Mouse (Mus musculus): Measurements from ENCODE around the gene Mthfd2. TPM values are rescaled to one million over a fixed set of nuclear protein-coding genes. Genes with fewer than 3 reads are reported as not detected.
A peak's percentile ranks its signal among the peaks of the same experiment; 100 is the strongest.

Gene Mthfd2
- total RNA-seq (2021), result 1 to 10 TPM; 5.7 to 8.1 TPM
- long read RNA-seq, experiment 1, partial matches to known transcripts, result 1 of 2 reads
- long read RNA-seq, experiment 1, other reads (novel, unspliced or antisense), result 0 of 2 reads
- long read RNA-seq, experiment 2, partial matches to known transcripts, result 0 of 3 reads
- long read RNA-seq, experiment 2, other reads (novel, unspliced or antisense), result 1 of 3 reads

DNA sequence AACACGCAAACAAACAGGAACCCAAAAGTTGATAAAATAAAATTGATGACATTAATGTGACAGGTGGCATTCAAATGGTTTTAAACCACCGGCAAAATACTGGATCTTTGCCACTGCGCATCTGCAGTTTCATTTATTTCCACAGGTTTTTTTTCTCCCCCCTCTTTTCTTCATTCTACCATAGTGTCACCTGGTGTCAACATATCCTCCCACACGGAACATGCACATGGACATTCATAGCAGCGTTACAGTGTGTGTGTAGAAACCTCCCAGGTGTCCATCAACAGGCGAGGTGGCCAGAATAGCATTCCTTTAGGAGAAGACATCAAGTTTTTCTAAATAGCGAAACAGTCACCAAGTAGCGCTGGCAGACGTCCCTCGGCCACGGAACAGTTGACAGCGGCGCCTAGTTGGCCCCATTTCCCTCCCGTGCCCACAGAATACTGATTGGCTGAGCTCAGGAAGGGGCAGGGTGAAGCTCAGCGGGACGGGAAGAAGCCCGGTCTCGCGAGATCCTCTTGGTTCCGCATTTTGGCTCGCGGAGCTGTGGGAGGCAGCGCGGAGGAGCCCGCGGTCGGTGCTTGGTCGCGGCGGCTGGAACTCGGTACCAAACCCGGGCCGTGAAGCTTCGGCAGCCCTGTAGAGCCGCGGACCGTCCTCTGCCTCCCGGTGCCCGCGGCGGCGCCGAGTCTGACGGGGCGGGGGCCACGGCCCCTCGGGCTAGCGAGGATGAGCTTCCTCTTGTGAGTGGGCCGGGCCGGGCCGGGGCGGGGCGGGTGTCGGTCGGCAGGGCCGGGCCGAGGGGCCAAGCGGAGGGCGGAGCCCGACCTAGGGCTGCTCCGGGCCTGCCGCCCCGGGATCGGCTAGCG is at the start of gene Mthfd2, which contains the start of gene Mob1a:
TSS of gene Mthfd2 (minus strand) at position 384 of the 869 bp plus-strand sequence.
TSS of gene Mob1a (plus strand) at position 492 of the 869 bp plus-strand sequence.
- intact Hi-C loops (cut with DNase I), result loop anchor here (10.0 kb wide), 1 partner anchor 449 kb away; the partner anchor contains the start of gene Tex261
- DNase-seq (ENCODE audit: extremely low spot score in 1 of 2, low spot score in 2 of 2), result peak; percentile 89 to 94

DNA sequence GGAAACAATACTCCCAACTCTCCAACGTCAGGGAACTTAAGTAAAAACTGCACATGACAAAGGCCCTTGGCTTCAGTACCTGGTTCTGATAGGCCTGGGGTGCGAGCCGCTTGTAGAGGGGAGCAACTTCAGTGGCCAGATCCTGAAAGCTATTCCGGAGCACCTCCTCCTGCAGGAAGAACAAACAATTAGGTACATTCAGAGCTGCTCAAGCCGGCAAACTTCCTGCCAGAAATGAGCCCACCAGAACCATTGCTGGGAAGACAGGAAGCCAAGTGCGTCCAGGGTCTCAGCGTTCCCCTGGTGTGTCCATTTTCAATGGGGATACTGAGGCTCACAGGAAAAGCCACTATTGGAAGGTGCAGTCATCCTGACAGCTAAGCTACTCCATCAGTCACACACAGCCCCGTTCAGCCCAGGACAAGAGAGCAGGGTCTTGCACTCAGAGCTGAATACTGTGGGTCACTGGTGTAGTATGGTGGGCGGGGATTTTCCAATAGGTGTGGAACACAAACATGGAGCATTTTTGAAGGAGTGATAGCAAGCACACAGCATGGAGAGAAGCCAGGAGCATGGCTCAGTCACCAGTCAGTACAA is 48.1 kb upstream of the Mthfd2 start:
- H3K27ac ChIP-seq, result no peak overlapping the region
- no peak for TF ChIP-seq CTCF (IDR thresholded peaks at IDR 0.05)
- intact Hi-C loops (cut with DNase I), result no loop called here

More for the DNA sequence above, at the start of gene Mthfd2, which contains the start of gene Mob1a:
- TF ChIP-seq CTCF (IDR thresholded peaks at IDR 0.05), result no peak
- peak within 1 kb of the TSS; percentile 91 for H3K27ac ChIP-seq
- peak within 1 kb of the TSS; percentile 77 for H3K4me3 ChIP-seq

DNA sequence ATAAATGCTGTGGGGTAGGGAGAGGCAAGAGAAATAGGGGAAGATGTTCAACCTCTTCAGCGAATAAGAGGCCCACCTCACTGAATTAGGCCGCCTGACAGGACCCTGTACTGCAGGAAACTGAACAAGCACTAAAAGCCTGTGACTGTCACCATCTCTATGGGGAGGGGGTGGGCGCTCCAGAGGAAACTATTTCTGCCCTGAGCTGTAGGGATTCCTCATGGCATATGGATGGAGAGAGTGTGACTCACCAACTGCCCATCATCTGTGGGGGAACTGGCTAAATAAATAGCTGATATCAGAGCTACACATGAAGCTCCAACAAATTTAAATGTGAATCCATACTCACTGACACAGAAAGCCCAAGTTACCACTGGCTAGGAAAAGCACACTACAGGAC is 45.6 kb upstream of the Mthfd2 start:
- no peak for TF ChIP-seq CTCF (IDR thresholded peaks at IDR 0.05)
- H3K27ac ChIP-seq, result no peak overlapping the region
- no peak overlapping the region for H3K4me3 ChIP-seq
- intact Hi-C loops (cut with DNase I), result no loop called here
- DNase-seq (ENCODE audit: extremely low spot score in 1 of 2, low spot score in 2 of 2), result no peak

More for the DNA sequence above, 48.1 kb upstream of the Mthfd2 start:
- H3K4me3 ChIP-seq, result no peak overlapping the region
- DNase-seq (ENCODE audit: extremely low spot score in 1 of 2, low spot score in 2 of 2), result no peak

DNA sequence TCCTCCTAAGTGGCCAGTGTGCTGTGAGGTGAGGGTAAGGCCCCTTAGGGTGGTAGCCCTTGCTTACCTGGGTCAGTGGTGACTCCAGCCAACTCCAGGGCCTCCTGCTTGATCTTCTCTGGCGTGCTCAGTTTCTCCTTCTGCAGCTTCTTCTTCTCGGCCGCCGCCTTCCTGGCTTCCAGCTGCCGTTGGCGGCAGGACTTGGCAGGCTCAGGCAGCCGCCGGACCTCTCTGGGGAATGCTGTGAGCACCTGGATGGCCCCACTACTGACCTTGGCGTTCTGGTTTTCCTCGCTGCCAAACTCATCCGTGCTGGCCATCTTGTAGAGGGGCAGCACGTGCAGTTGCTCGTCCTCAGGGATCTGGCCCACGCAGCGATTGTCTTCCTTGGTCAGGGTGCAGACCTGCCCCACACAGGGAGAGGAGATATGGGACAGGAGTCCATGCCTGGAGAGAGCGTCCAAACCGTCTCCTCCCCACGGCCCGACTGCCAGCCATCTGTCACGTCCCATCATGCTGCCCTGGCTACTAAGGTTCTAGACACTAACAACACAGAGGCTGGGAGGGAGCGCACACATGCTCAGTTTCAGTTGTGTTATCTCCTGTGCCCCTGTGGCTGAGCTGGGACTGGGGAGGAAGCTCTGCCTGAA is 44.7 kb upstream of the Mthfd2 start:
- H3K4me3 ChIP-seq, result no peak overlapping the region
- no peak for TF ChIP-seq CTCF (IDR thresholded peaks at IDR 0.05)
- no peak overlapping the region for H3K27ac ChIP-seq
- no peak for DNase-seq (ENCODE audit: extremely low spot score in 1 of 2, low spot score in 2 of 2)
- intact Hi-C loops (cut with DNase I), result no loop called here

DNA sequence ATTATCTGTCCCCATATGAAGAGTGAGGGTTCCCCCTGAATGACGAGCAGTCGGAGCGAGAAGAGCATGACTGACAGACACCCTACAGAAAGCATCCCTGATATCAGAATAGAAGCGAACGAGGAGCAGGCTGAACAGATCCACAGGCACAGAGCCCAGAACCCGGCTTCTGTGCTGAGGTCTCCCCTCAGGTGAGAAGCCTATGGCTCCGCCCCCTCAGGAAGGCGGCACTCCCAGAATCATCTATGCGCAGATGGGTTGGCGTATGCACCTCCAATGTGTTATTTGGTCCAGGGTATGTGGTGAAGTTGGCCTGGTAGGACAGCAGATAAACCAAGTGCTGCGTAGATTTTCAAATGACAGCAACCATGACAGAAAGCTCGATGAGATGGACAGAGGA is 37.4 kb upstream of the Mthfd2 start:
- intact Hi-C loops (cut with DNase I), result no loop called here
- Histone ChIP-seq H3K27ac (no peak overlapping the region), H3K4me3 (no peak overlapping the region)
- no peak for TF ChIP-seq CTCF (IDR thresholded peaks at IDR 0.05)
- no peak for DNase-seq (ENCODE audit: extremely low spot score in 1 of 2, low spot score in 2 of 2)

DNA sequence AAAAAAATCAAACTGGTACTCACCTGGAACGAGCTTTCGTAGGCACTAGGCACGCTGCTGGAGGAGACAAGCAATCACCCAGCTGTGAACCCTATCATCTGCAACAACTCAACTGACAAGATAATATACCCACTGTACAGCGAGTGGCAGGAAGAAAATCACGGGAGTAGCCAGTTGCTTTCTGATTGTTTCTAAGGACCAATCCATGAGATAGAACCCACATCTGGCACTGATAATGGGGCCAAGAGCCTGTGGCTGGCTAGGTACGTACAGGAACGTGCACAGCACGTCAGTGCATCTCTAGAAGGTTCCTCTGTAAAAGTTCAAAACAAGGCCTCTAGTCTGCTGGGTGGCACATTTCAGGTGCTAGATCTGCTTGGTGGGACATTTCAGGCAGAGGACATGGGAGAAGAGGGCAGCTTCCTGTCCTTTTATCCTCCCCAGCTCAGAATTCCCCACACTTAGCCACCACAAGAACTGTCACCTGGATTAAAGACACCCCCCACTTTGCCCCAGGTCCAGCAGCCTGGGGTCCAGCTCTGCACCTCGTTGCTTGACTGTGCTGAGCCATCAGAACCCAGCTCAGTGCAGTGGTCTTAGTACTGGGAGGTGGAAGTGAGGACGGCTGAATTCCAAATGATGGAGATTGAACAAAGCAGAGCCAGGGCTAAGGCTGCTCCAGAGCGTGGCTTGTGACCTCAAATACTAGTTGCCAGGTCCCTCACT is 36.0 kb upstream of the Mthfd2 start:
- no peak overlapping the region for H3K27ac ChIP-seq
- H3K4me3 ChIP-seq, result no peak overlapping the region
- DNase-seq (ENCODE audit: extremely low spot score in 1 of 2, low spot score in 2 of 2), result no peak
- intact Hi-C loops (cut with DNase I), result no loop called here
- no peak for TF ChIP-seq CTCF (IDR thresholded peaks at IDR 0.05)

DNA sequence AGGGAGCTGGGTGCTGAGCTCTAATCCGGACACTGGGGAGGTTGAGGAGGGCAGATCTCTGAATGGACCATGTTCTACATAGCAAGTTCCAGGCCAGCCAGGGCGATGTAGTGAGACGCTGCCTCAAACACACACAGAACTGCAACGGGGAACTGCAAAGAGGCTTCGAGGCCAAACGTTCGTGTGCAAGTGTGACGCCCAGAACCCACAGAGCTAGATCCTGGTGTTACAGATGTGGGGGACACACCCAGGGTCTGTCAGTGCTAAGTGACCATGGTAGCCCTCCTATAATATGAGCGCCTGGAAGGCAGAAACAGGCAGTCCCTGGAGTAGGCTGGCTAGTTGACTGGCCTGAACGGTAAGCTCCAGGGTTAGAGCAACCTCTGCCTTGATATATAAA is 31.7 kb upstream of the Mthfd2 start:
- Histone ChIP-seq H3K4me3 (no peak overlapping the region), H3K27ac (no peak overlapping the region)
- no peak for DNase-seq (ENCODE audit: extremely low spot score in 1 of 2, low spot score in 2 of 2)
- no peak for TF ChIP-seq CTCF (IDR thresholded peaks at IDR 0.05)
- intact Hi-C loops (cut with DNase I), result loop anchor here (5.0 kb wide), 2 partner anchors 210 to 315 kb away; no protein-coding TSS in a partner anchor

DNA sequence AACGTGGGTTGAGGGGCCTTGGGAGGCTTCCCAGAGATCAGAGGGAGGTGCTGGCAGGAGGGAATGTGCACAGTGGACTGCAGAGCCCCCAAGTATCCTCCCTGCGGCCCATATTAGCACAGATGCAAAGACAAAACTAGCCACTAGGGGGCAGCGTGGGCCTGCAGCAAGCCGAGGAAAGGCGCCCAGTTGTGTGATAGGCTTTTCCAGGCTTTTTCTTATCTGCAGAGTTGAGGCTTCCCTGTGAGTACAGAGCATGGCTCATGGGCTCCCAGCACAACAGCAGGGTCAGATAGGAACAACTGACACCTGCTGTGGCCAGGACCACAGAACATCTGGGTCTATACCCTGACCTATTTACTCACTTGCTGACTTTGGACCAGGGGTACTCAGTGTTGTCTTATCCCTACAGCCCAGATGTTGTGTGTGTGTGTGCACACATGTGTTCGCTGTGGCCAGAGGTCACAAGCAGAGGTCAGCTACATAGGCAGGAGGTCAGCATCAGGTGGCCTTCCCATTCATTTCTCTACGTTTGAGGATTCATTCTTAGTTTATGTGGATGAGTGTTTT is 30.9 kb upstream of the Mthfd2 start:
- intact Hi-C loops (cut with DNase I), result loop anchor here (1.0 to 5.0 kb wide), 4 partner anchors 82 to 316 kb away; no protein-coding TSS in a partner anchor
- DNase-seq (ENCODE audit: extremely low spot score in 1 of 2, low spot score in 2 of 2), result peak; percentile 83 to 89
- H3K4me3 ChIP-seq, result no peak overlapping the region
- H3K27ac ChIP-seq, result no peak overlapping the region
- peak; percentile 93 for TF ChIP-seq CTCF (IDR thresholded peaks at IDR 0.05)

DNA sequence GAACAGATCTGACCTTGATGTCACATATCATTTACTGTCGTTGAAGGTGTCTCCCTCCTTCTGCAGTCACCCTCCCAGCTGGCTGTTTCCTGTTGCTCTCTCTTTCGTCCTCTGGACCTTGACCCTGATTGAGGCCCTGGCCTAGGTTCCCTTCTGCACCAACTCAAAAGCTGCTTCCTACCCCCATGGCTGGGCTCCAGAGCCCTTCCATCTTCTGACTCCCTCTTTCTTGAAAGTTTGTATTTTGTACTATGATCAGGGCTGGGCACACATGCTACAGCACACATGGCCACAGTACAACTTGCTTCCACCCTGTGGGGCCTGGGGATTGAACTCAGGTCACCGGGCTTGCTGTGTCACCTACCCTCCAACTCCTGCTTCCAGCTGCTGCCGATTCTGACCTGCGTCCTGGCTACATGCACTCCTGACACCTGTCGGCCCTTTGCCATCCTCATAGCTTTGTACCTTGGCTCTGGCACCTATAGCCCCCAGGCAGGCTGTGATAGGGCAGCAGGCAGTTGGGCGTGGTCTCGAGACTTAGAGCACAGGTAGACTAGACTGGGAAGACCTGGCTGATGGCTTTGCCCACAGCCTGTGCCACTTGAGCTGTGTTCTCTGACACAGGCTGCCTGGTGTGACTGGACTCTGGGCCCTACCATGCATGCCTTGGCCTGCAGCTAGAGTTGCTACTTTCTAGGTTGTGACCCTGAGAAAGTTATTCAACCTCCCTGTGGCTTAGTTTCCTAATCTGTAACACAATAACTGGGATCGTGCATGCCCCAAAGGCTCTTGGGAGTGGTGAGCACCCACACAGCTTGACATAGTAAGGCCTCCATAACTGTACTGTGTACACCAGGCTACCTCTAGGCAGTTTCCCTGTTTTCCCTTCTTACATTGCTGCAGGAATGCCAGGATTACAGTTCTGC is 29.4 kb upstream of the Mthfd2 start:
- TF ChIP-seq CTCF (IDR thresholded peaks at IDR 0.05), result no peak
- intact Hi-C loops (cut with DNase I), result loop anchor here (5.0 kb wide), 2 partner anchors 212 to 317 kb away; no protein-coding TSS in a partner anchor
- no peak for DNase-seq (ENCODE audit: extremely low spot score in 1 of 2, low spot score in 2 of 2)
- Histone ChIP-seq H3K27ac (no peak overlapping the region), H3K4me3 (no peak overlapping the region)
